Mouse (Mus musculus) kidney, postnatal 0 days (tissue): ENCODE results near the gene Itga7. TPM values are rescaled to one million over a fixed set of nuclear protein-coding genes. Genes with fewer than 3 reads are reported as not detected.
A peak's percentile ranks its signal among the peaks of the same experiment; 100 is the strongest.

Experiments
- ATAC-seq: fragments of 200-750 bp; cut with Nextera tagmentation; replicated peaks from 2 replicates; pipeline ENCODE4 v1.8.0; 2017; ENCODE audit warnings: low read depth, moderate number of reproducible peaks, moderate TSS enrichment, moderate library complexity; ENCODE audit not compliant: low FRiP score
- DNase-seq: peaks from one replicate; pipeline ENCODE4 v3.0.0-alpha.2; 2016; ENCODE audit warnings: low spot score
- H3K27ac ChIP-seq: fragments of 300-500 bp; sonication (generic); 2 replicates; pipeline ENCODE4 v1.5.1; 2014; ENCODE audit warnings: mild to moderate bottlenecking
- H3K27me3 ChIP-seq: fragments of 300-500 bp; sonication (generic); 2 replicates; pipeline ENCODE4 v1.6.1; 2014; ENCODE audit warnings: low read length, mixed read lengths; ENCODE audit not compliant: insufficient read depth
- H3K36me3 ChIP-seq: fragments of 300-500 bp; sonication (generic); 2 replicates; pipeline ENCODE4 v1.6.1; 2014; ENCODE audit warnings: low read length, mixed read lengths; ENCODE audit not compliant: insufficient read depth
- H3K4me1 ChIP-seq: fragments of 300-500 bp; sonication (generic); replicated peaks from 2 replicates; pipeline ENCODE4 v1.6.1; 2014; ENCODE audit warnings: antibody characterized with exemption, low read length, mixed read lengths; ENCODE audit not compliant: insufficient read depth
- H3K4me2 ChIP-seq: fragments of 300-500 bp; sonication (generic); 2 replicates; pipeline ENCODE4 v1.6.1; 2014; ENCODE audit warnings: mild to moderate bottlenecking, low read length, moderate library complexity, mixed read lengths
- H3K4me3 ChIP-seq: fragments of 300-500 bp; sonication (generic); replicated peaks from 2 replicates; pipeline ENCODE4 v1.5.1; 2014; ENCODE audit warnings: low read depth, low read length
- H3K9ac ChIP-seq: fragments of 300-500 bp; sonication (generic); 2 replicates; pipeline ENCODE4 v1.6.1; 2014; ENCODE audit warnings: low read depth, low read length
- H3K9me3 ChIP-seq: fragments of 300-500 bp; sonication (generic); replicated peaks from 2 replicates; pipeline ENCODE4 v1.6.1; 2016; ENCODE audit warnings: low read length, inconsistent platforms, mixed read lengths
- CTCF ChIP-seq: IDR thresholded peaks from 2 replicates; pipeline ENCODE4 v1.5.1; 2016; ENCODE audit warnings: antibody characterized with exemption, low read depth, mild to moderate bottlenecking, moderate library complexity
- WGBS: fragments of 180-500 bp; shearing (Covaris S2); extraction: QIAGEN DNeasy Blood & Tissue Kit; methylation state at CpG from one replicate; pipeline ENCODE4 v1.1.7; 2014; 5-methylcytosine and 5-hydroxymethylcytosine counted together
- polyA plus RNA-seq: library from polyadenylated mRNA; unstranded; fragments of >200 nt; fragmentation: Nextera tagmentation; extraction: Ambion mirVana; gene quantifications from 2 replicates; pipeline ENCODE4 v1.2.1, GENCODE M21; 2015

Itga7 gene
- polyA plus RNA-seq, 1 experiment from 2014 or later: 3.8 TPM

- H3K27me3 ChIP-seq: peaks cover 23% of the 10 kb centered on the region
These were observed 3.8 kb upstream of the Itga7 start for GRCm38 (mm10) chr10:128929638-128930378.

GRCm38 (mm10) chr10:128931441-128931840 lies 2.2 kb upstream of the Itga7 start:
- Histone ChIP-seq H3K4me3 (no peak overlapping the region), H3K36me3 (no peaks in the 10 kb centered on the region), H3K4me2 (no peak overlapping the region), H3K27me3 (peaks cover 29% of the 10 kb centered on the region), H3K9me3 (no peaks in the 10 kb centered on the region), H3K27ac (no peak overlapping the region), H3K4me1 (peaks cover 4% of the 10 kb centered on the region; the same call in 1 of the 2 replicates), H3K9ac (no peak overlapping the region)
- WGBS: 12% methylated on average over 2 of the region's 2 CpGs
- no peak for TF ChIP-seq CTCF
- ATAC-seq: no peak
- no peak for DNase-seq

More at GRCm38 (mm10) chr10:128929638-128930378, 3.8 kb upstream of the Itga7 start:
- no peaks in the 10 kb centered on the region for H3K9me3 ChIP-seq
- TF ChIP-seq CTCF: no peak
- H3K36me3 ChIP-seq: no peaks in the 10 kb centered on the region
- no peak for ATAC-seq
- no peak overlapping the region for H3K27ac ChIP-seq
- H3K4me3 ChIP-seq: no peak overlapping the region
- 58% methylated on average over 7 of the region's 7 CpGs for WGBS
- peaks cover 4% of the 10 kb centered on the region; the same call in 1 of the 2 replicates for H3K4me1 ChIP-seq
- no peak for DNase-seq
- H3K9ac ChIP-seq: no peak overlapping the region
- H3K4me2 ChIP-seq: no peak overlapping the region

DNA sequence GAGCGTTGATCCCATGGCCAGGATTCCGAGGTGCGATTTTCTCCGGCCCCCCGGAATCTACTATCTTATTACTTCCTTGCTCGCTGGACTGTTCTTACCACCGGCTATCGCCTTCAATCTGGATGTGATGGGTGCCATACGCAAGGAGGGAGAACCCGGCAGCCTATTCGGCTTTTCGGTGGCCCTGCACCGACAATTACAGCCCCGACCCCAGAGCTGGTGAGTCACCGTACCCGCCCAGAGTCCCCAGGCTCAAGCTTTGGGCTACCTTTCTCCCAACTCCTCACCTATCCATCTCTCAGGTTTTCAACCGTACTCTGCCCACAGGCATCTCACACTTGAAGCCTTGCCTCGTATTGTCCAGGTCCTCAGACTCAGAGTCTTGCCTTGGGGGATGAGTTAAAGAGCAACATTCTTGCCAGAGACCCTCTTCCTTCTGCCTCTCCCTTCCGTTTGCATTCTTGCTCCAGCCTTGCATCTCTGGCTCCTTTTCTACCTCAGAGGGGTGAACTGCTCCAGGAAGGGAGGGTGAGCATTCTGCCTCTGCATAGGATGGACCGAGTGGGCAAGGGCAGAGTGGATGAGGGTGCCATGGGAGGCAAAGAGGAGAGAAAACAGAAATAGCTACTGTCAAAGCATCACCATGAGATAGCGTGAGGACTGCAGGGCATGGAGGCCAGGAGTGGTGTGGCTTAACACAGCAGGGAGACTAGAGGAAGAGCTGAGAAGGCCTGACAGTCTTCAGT lies 531 bp downstream of the Itga7 start:
- ATAC-seq: no peak
- peaks cover 4% of the 10 kb centered on the region; the same call in 1 of the 2 replicates for H3K4me1 ChIP-seq
- H3K9me3 ChIP-seq: no peaks in the 10 kb centered on the region
- peak overlapping the region; percentile 35 for H3K4me3 ChIP-seq
- no peaks in the 10 kb centered on the region for H3K36me3 ChIP-seq
- no peak for DNase-seq
- no peak overlapping the region for H3K27ac ChIP-seq
- H3K27me3 ChIP-seq: peaks cover 29% of the 10 kb centered on the region
- H3K4me2 ChIP-seq: peak overlapping the region; percentile 71
- no peak for TF ChIP-seq CTCF
- WGBS: 3% methylated on average over 21 of the region's 21 CpGs
- peak overlapping the region; percentile 36; the same call in 1 of the 2 replicates for H3K9ac ChIP-seq

- peaks cover 4% of the 10 kb centered on the region; the same call in 1 of the 2 replicates for H3K4me1 ChIP-seq
- WGBS: 60% methylated on average over 7 of the region's 7 CpGs
- DNase-seq: no peak
- no peak for ATAC-seq
- peaks cover 29% of the 10 kb centered on the region for H3K27me3 ChIP-seq
- no peaks in the 10 kb centered on the region for H3K9me3 ChIP-seq
- TF ChIP-seq CTCF: no peak; the same call in 1 of the 2 replicates
- no peak overlapping the region for H3K9ac ChIP-seq
- no peak overlapping the region for H3K4me3 ChIP-seq
- no peaks in the 10 kb centered on the region for H3K36me3 ChIP-seq
- H3K4me2 ChIP-seq: no peak overlapping the region
- no peak overlapping the region for H3K27ac ChIP-seq
These were observed 1.6 kb downstream of the Itga7 start for GRCm38 (mm10) chr10:128934997-128935787.

DNA sequence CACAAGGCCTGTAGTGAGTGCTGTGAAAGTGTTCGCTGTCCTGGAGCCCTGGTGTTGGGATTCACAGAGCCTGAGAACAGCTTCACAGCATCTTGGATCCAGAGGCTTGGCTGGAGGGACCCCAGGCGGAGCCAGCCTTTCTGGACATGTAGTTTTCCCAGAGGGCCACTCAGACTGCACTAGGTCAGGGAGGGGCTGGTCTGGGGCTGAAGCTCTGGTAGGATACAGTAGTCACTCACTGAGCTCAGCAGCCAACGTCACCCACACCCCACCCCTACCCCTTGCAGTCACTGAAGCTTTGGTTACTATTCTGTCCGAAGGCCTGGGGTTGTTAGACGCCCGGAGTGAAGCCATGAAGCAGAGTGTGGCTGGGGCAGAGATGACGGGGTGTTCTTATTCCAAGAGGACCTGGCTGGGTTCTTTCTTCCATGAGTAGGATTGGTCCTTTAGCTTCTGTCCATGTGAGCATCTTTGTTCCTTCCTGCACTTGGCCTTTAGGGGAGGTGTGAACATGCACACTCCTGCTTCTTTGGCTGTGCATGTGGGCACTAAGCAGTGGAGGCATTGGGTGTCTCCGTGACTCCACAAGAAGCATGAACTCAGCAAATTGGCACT lies 2.3 kb downstream of the Itga7 start:
- DNase-seq: no peak
- no peaks in the 10 kb centered on the region for H3K9me3 ChIP-seq
- H3K4me1 ChIP-seq: peaks cover 4% of the 10 kb centered on the region; the same call in 1 of the 2 replicates
- no peak for TF ChIP-seq CTCF
- no peak overlapping the region for H3K4me2 ChIP-seq
- H3K4me3 ChIP-seq: no peak overlapping the region
- no peaks in the 10 kb centered on the region for H3K36me3 ChIP-seq
- WGBS: 72% methylated on average over 8 of the region's 8 CpGs
- H3K27me3 ChIP-seq: peaks cover 29% of the 10 kb centered on the region
- no peak overlapping the region for H3K9ac ChIP-seq
- no peak for ATAC-seq
- H3K27ac ChIP-seq: no peak overlapping the region
